Comparison of ENCODE assay signal across 13 mouse cellular contexts in the genomic region with DNA sequence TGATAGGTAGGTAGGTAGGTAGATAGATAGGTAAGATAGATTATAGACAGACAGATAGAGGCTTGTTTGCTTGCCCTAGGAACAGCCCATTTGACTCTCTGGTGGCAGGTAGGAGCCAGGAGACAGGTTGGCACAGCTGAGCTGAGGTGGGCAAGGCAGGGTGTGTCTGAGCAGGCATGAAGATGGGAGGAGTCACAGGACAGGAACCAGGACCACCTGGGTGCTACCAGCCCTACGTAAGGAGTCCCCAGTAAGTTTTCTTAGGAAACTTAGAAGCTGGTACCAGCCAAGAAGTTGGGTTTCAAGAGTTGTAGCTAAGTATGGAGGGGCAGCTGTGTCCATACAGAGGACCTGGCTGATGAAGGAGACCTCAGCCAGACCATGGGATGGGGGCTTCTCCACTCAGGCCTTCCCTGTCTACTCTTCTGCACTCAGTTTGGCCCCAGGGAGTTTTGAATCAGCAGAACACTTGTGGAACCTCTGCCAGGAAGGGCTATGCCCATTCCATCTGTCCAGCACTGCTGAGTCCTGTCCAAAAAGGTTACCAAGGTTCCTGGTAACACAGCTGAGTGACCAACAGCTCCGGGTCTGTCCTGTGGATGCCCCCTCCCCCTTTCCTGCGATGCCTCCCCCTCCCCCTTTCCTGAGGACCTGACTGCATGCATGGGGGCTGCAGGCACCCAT.
DNase-seq lines count a peak whose midpoint lies in the region; TF ChIP-seq lines count a peak whose summit lies in the region.
"Had no signal": no experiment of that assay in that cellular context is flagged by ENCODE, and none has a peak within 500 bp of the region (broad histone marks: within the 10 kb centered on the region; RNA-seq: fewer than 3 reads in every experiment).

No protein-coding gene starts in this region.

- H3K27ac ChIP-seq in cerebellum, adult 2 months (ENCODE audit: insufficient read depth, low read length): peak overlapping the region; percentile 58
- H3K27ac ChIP-seq: embryonic facial prominence, embryonic 10.5 days; embryonic facial prominence, embryonic 12.5 days; forebrain, embryonic 13.5 days; forebrain, embryonic 15.5 days had no signal

- WGBS in cerebellum, adult 2 months: 40% methylated on average over 3 of the region's 3 CpGs

- H3K27me3 ChIP-seq in cerebellum, adult 2 months (ENCODE audit: control insufficient read depth, insufficient read depth, low read length): no peaks in the 10 kb centered on the region
- H3K27me3 ChIP-seq: embryonic facial prominence, embryonic 12.5 days; forebrain, embryonic 15.5 days had no signal

- no peak overlapping the region for H3K4me3 ChIP-seq in cerebellum, adult 2 months (replicated peaks; ENCODE audit: insufficient read depth, low read depth, low read length)
- H3K4me3 ChIP-seq: embryonic facial prominence, embryonic 10.5 days; embryonic facial prominence, embryonic 12.5 days; forebrain, embryonic 13.5 days; forebrain, embryonic 15.5 days had no signal

- no peak for TF ChIP-seq CTCF in cerebellum, adult 2 months (IDR thresholded peaks at IDR 0.05; ENCODE audit: borderline replicate concordance, insufficient read depth, low read depth, low read length)

- peak; percentile 48 to 64 for DNase-seq in cerebellum, adult 2 months
- DNase-seq in cerebellum, postnatal 4 days (ENCODE audit: low spot score in 2 of 2): no peak
- peak; percentile 70 for DNase-seq in cerebellum, adult 9-11 months
- no peak for DNase-seq in cerebellum, adult 8-10 months
- DNase-seq in ovary, adult 18-20 months (ENCODE audit: low spot score): no peak
- DNase-seq: adrenal gland, adult 2 months; adrenal gland, postnatal 10 days; adrenal gland, postnatal 25 days; forebrain, postnatal 0 days had no signal

- TF ChIP-seq POLR2A in cerebellum, adult 2 months (IDR thresholded peaks at IDR 0.05; ENCODE audit: borderline replicate concordance, insufficient read depth, low read length): no peak

- H3K4me1 ChIP-seq in cerebellum, adult 2 months (ENCODE audit: control insufficient read depth, insufficient read depth, low read length): peaks cover 71% of the 10 kb centered on the region

Comparison
In these comparisons a context has a peak if more than half of its experiments do, and no peak if none do; other contexts are left out.
1. DNase-seq: peak in cerebellum, adult 2 months (2 of 2) and cerebellum, adult 9-11 months (single experiment); none in cerebellum, postnatal 4 days (0 of 2), cerebellum, adult 8-10 months (single experiment) and ovary, adult 18-20 months (single experiment).